In the genomic region with DNA sequence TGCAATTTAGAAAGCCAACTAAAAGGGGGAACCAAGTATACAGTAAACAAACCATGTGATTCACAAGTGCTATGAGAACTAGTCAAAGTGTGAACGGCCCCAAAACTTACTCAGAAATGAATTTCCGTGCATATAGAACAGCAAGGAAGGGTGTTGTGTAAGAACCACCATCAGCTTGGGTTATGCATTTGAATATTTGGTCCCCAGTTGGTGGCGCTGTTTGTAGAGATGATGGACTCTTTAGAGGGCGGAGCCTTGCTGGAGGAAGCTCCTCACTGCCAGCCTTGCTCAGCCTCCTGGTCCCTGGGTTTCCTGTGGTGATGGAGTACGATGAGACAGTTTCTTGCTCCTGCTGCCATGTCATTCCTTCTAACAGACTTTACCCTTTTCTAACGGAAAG, we compare ENCODE assay signal across 11 mouse cellular contexts.
DNase-seq lines count a peak whose midpoint lies in the region; ATAC-seq and TF ChIP-seq lines count a peak whose summit lies in the region.
"Had no signal": no experiment of that assay in that cellular context is flagged by ENCODE, and none has a peak within 500 bp of the region (broad histone marks: within the 10 kb centered on the region; RNA-seq: fewer than 3 reads in every experiment).

No protein-coding gene starts in this region.

- H3K27me3 ChIP-seq in Patski = no peaks in the 10 kb centered on the region
- H3K27me3 ChIP-seq: limb, embryonic 13.5 days; neural tube, embryonic 13.5 days had no signal

- intact Hi-C loops in left cerebral cortex, postnatal 4 days (cut with DNase I) = no loop called here
- intact Hi-C loops in left cerebral cortex, postnatal 36 days (cut with DNase I) = no loop called here
- intact Hi-C loops in heart, postnatal 25 days (cut with DNase I) = no loop called here

- peak; percentile 50 for TF ChIP-seq CTCF in Patski (IDR thresholded peaks at IDR 0.05)

- CTCF ChIA-PET in Patski (lab: Charles Lee) = no interaction called here

- in situ Hi-C loops in Patski (cut with MboI; ENCODE audit: low pct_unique_long_range_greater_than_20kb) = no loop called here

- peak; percentile 6 for DNase-seq in left cerebral cortex, postnatal 4 days
- DNase-seq in left cerebral cortex, adult 11 months (ENCODE audit: low spot score) = no peak
- no peak for DNase-seq in Patski (ENCODE audit: low read depth, low spot score)
- DNase-seq in testis, postnatal 14 days (ENCODE audit: low spot score) = peak; percentile 12
- no peak for DNase-seq in left cerebral cortex, postnatal 36 days (ENCODE audit: low spot score in 2 of 2)
- no peak for DNase-seq in kidney, postnatal 10 days
- DNase-seq in heart, postnatal 25 days (ENCODE audit: low spot score) = no peak

- POLR2A ChIA-PET in Patski (lab: Charles Lee) = no interaction called here

- ATAC-seq in Patski = no peak
- ATAC-seq in granulocyte monocyte progenitor cell, adult 5-6 weeks (replicated peaks; ENCODE audit: poor library complexity, severe bottlenecking) = peak; percentile 98
- ATAC-seq: hindbrain, embryonic 16.5 days had no signal

Comparison
In these comparisons a context has a peak if more than half of its experiments do, and no peak if none do; other contexts are left out.
1. DNase-seq: peak in left cerebral cortex, postnatal 4 days (single experiment) and testis, postnatal 14 days (single experiment); none in left cerebral cortex, adult 11 months (single experiment), Patski (single experiment), left cerebral cortex, postnatal 36 days (0 of 2), kidney, postnatal 10 days (single experiment) and heart, postnatal 25 days (single experiment).